Mouse (Mus musculus): ENCODE results near the gene Npcd.

The Npcd gene

GRCm38 (mm10) chr15:79770629-79771240, 63.3 kb downstream of the Npcd start:
- in situ Hi-C loops (cut with MboI, MseI): no loop called here

GRCm38 (mm10) chr15:79768302-79768701, 65.7 kb downstream of the Npcd start:
- in situ Hi-C loops (cut with MboI, MseI): loop anchor here in 1 of 2 experiments (5.0 kb wide), 1 partner anchor 79 kb away; no protein-coding TSS in a partner anchor

- in situ Hi-C loops (cut with MboI, MseI): loop anchor here in 1 of 2 experiments (5.0 kb wide), 1 partner anchor 80 kb away; no protein-coding TSS in a partner anchor
These were observed 66.6 kb downstream of the Npcd start for GRCm38 (mm10) chr15:79767327-79767961.

GRCm38 (mm10) chr15:79766586-79767071, 67.4 kb downstream of the Npcd start:
- in situ Hi-C loops (cut with MboI, MseI): loop anchor here in 1 of 2 experiments (5.0 kb wide), 1 partner anchor 81 kb away; no protein-coding TSS in a partner anchor

- in situ Hi-C loops (cut with MboI, MseI): loop anchor here in 1 of 2 experiments (5.0 kb wide), 1 partner anchor 81 kb away; no protein-coding TSS in a partner anchor
These were observed 67.9 kb downstream of the Npcd start for GRCm38 (mm10) chr15:79766168-79766567.

- in situ Hi-C loops (cut with MboI, MseI): loop anchor here in 1 of 2 experiments (5.0 kb wide), 1 partner anchor 82 kb away; no protein-coding TSS in a partner anchor
These were observed 68.7 kb downstream of the Npcd start for GRCm38 (mm10) chr15:79765361-79765760.

- in situ Hi-C loops (cut with MboI, MseI): loop anchor here in 1 of 2 experiments (5.0 kb wide), 1 partner anchor 83 kb away; no protein-coding TSS in a partner anchor
These were observed 69.3 kb downstream of the Npcd start for GRCm38 (mm10) chr15:79764539-79765267.

- in situ Hi-C loops (cut with MboI, MseI): no loop called here
These were observed 70.3 kb downstream of the Npcd start for GRCm38 (mm10) chr15:79763601-79764246.

- in situ Hi-C loops (cut with MboI, MseI): no loop called here
These were observed 71.0 kb downstream of the Npcd start for GRCm38 (mm10) chr15:79763001-79763400.

- in situ Hi-C loops (cut with MboI, MseI): no loop called here
These were observed 73.1 kb downstream of the Npcd start for GRCm38 (mm10) chr15:79760956-79761355.

GRCm38 (mm10) chr15:79757118-79757517, 76.9 kb downstream of the Npcd start:
- in situ Hi-C loops (cut with MboI, MseI): no loop called here

- in situ Hi-C loops (cut with MboI, MseI): no loop called here
These were observed 77.9 kb downstream of the Npcd start for GRCm38 (mm10) chr15:79755977-79756625.

GRCm38 (mm10) chr15:79755176-79755575, 78.9 kb downstream of the Npcd start:
- in situ Hi-C loops (cut with MboI, MseI): no loop called here

- in situ Hi-C loops (cut with MboI, MseI): no loop called here
These were observed 80.2 kb downstream of the Npcd start for GRCm38 (mm10) chr15:79753873-79754272.

GRCm38 (mm10) chr15:79753420-79753752, 80.7 kb downstream of the Npcd start:
- in situ Hi-C loops (cut with MboI, MseI): no loop called here

- in situ Hi-C loops (cut with MboI, MseI): no loop called here
These were observed 81.2 kb downstream of the Npcd start for GRCm38 (mm10) chr15:79752742-79753419.

- in situ Hi-C loops (cut with MboI, MseI): no loop called here
These were observed 82.3 kb downstream of the Npcd start for GRCm38 (mm10) chr15:79751772-79752171.

- in situ Hi-C loops (cut with MboI, MseI): no loop called here
These were observed 83.8 kb downstream of the Npcd start for GRCm38 (mm10) chr15:79750266-79750665.

GRCm38 (mm10) chr15:79749162-79749561, 84.9 kb downstream of the Npcd start:
- in situ Hi-C loops (cut with MboI, MseI): no loop called here

GRCm38 (mm10) chr15:79747998-79748397, 86.0 kb downstream of the Npcd start:
- in situ Hi-C loops (cut with MboI, MseI): no loop called here

Measured in T-helper 17 cell (primary cell).